8 mouse cellular contexts compared by ENCODE assay signal in genomic region chr5:131430109-131430508, GRCm38 (mm10).
DNase-seq lines count a peak whose midpoint lies in the region; ATAC-seq and TF ChIP-seq lines count a peak whose summit lies in the region.

No protein-coding gene starts in this region.

- no peak for TF ChIP-seq POLR2A in limb, embryonic 14.5 days (IDR thresholded peaks at IDR 0.05; ENCODE audit: borderline replicate concordance, extremely low read depth, insufficient read depth, insufficient read length)

- peaks cover 11% of the 10 kb centered on the region; the same call in 1 of the 2 replicates for H3K4me1 ChIP-seq in neural tube, embryonic 15.5 days
- H3K4me1 ChIP-seq in forebrain, embryonic 13.5 days, result peaks cover 16% of the 10 kb centered on the region; the same call in 1 of the 2 replicates
- peaks cover 6% of the 10 kb centered on the region for H3K4me1 ChIP-seq in limb, embryonic 14.5 days (ENCODE audit: control insufficient read depth, insufficient read depth, low read length)

- H3K4me2 ChIP-seq in neural tube, embryonic 15.5 days, result no peak overlapping the region
- H3K4me2 ChIP-seq in forebrain, embryonic 13.5 days, result no peak overlapping the region
- H3K4me2 ChIP-seq in limb, embryonic 14.5 days (replicated peaks; ENCODE audit: low read depth, low read length, severe bottlenecking), result no peak overlapping the region

- H3K4me3 ChIP-seq in neural tube, embryonic 15.5 days (replicated peaks), result no peak overlapping the region
- no peak overlapping the region for H3K4me3 ChIP-seq in forebrain, embryonic 13.5 days
- no peak overlapping the region for H3K4me3 ChIP-seq in limb, embryonic 14.5 days (replicated peaks; ENCODE audit: low read length)

- no peak overlapping the region for H3K27ac ChIP-seq in neural tube, embryonic 15.5 days (replicated peaks)
- H3K27ac ChIP-seq in forebrain, embryonic 13.5 days, result no peak overlapping the region
- H3K27ac ChIP-seq in limb, embryonic 14.5 days (replicated peaks; ENCODE audit: low read depth, low read length), result no peak overlapping the region

- H3K36me3 ChIP-seq in neural tube, embryonic 15.5 days, result no peaks in the 10 kb centered on the region
- H3K36me3 ChIP-seq in forebrain, embryonic 13.5 days (ENCODE audit: poor library complexity, severe bottlenecking), result no peaks in the 10 kb centered on the region
- no peaks in the 10 kb centered on the region for H3K36me3 ChIP-seq in limb, embryonic 14.5 days (ENCODE audit: control insufficient read depth, insufficient read depth, low read length)

- DNase-seq in neural tube, embryonic 10.5 days (ENCODE audit: extremely low spot score, low spot score), result peak; percentile 60
- peak; percentile 20 for DNase-seq in c-Kit-positive CD71-negative TER-119-negative erythroid progenitor cells, embryonic 14.5 days (ENCODE audit: low read depth)
- DNase-seq in kidney, adult 9 months, result peak; percentile 62
- DNase-seq in limb, embryonic 14.5 days (ENCODE audit: low spot score), result peak; percentile 77
- peak; percentile 82 for DNase-seq in retina, embryonic 14.5 days (ENCODE audit: low spot score)

- 30% methylated on average over 8 of the region's 8 CpGs for WGBS in neural tube, embryonic 15.5 days
- WGBS in forebrain, embryonic 13.5 days, result 28% methylated on average over 8 of the region's 8 CpGs
- 22% methylated on average over 8 of the region's 8 CpGs for WGBS in limb, embryonic 14.5 days

- no peaks in the 10 kb centered on the region for H3K9me3 ChIP-seq in neural tube, embryonic 15.5 days (replicated peaks)
- no peaks in the 10 kb centered on the region for H3K9me3 ChIP-seq in forebrain, embryonic 13.5 days (replicated peaks)
- H3K9me3 ChIP-seq in limb, embryonic 14.5 days (ENCODE audit: control insufficient read depth, low read length), result no peaks in the 10 kb centered on the region

- H3K27me3 ChIP-seq in neural tube, embryonic 15.5 days (replicated peaks), result no peaks in the 10 kb centered on the region
- H3K27me3 ChIP-seq in forebrain, embryonic 13.5 days, result no peaks in the 10 kb centered on the region; the same call in 1 of the 2 replicates
- no peaks in the 10 kb centered on the region for H3K27me3 ChIP-seq in limb, embryonic 14.5 days (ENCODE audit: control insufficient read depth, insufficient read depth, low read length)

- no peak overlapping the region for H3K9ac ChIP-seq in neural tube, embryonic 15.5 days (replicated peaks)
- H3K9ac ChIP-seq in forebrain, embryonic 13.5 days, result no peak overlapping the region
- no peak overlapping the region for H3K9ac ChIP-seq in limb, embryonic 14.5 days (ENCODE audit: low read depth, low read length, severe bottlenecking)

- no peak for ATAC-seq in neural tube, embryonic 15.5 days (ENCODE audit: low FRiP score)
- peak; percentile 37; the same call in 1 of the 2 replicates for ATAC-seq in forebrain, embryonic 13.5 days
- ATAC-seq in limb, embryonic 14.5 days (ENCODE audit: low FRiP score, low read depth), result 0 out of 2 replicates have a peak, but pooled peaks have one; percentile 31
- ATAC-seq in megakaryocyte, adult 5-6 weeks (ENCODE audit: poor library complexity, severe bottlenecking), result no peak

Comparison
In these comparisons a context has a peak if more than half of its experiments do, and no peak if none do; other contexts are left out.
1. DNase-seq: peak in every context shown above with its lines; median percentile 82 in retina, embryonic 14.5 days; 77 in limb, embryonic 14.5 days; 62 in kidney, adult 9 months; 60 in neural tube, embryonic 10.5 days; 20 in c-Kit-positive CD71-negative TER-119-negative erythroid progenitor cells, embryonic 14.5 days.
2. ATAC-seq: peak in forebrain, embryonic 13.5 days (single experiment) and limb, embryonic 14.5 days (single experiment); none in neural tube, embryonic 15.5 days (single experiment) and megakaryocyte, adult 5-6 weeks (single experiment).